Mouse (Mus musculus): ENCODE data around the gene Gm28230.

The Gm28230 gene

GRCm38 (mm10) chr2:74691022-74691951 is 35.2 kb upstream of the Gm28230 start, which contains the start of gene Hoxd10:
Gene Hoxd10, plus strand, starts transcription at chr2:74691924.
- DNase-seq (ENCODE audit: low spot score), result peak; percentile 75

- no peak for DNase-seq (ENCODE audit: low spot score)
Measured at GRCm38 (mm10) chr2:74691995-74692807, 34.3 kb upstream of the Gm28230 start.

- DNase-seq (ENCODE audit: low spot score), result no peak
Measured at GRCm38 (mm10) chr2:74692808-74693431, 33.6 kb upstream of the Gm28230 start.

- no peak for DNase-seq (ENCODE audit: low spot score)
Measured at GRCm38 (mm10) chr2:74693432-74693827, 33.1 kb upstream of the Gm28230 start.

- no peak for DNase-seq (ENCODE audit: low spot score)
Measured at GRCm38 (mm10) chr2:74694066-74694465, 32.5 kb upstream of the Gm28230 start.

GRCm38 (mm10) chr2:74695383-74695782 is 31.1 kb upstream of the Gm28230 start:
- no peak for DNase-seq (ENCODE audit: low spot score)

GRCm38 (mm10) chr2:74695813-74696430 is 30.6 kb upstream of the Gm28230 start:
- no peak for DNase-seq (ENCODE audit: low spot score)

GRCm38 (mm10) chr2:74696442-74697335 is 29.8 kb upstream of the Gm28230 start:
- DNase-seq (ENCODE audit: low spot score), result no peak

- DNase-seq (ENCODE audit: low spot score), result peak; percentile 58
Measured at GRCm38 (mm10) chr2:74697567-74698121, 28.9 kb upstream of the Gm28230 start, which contains the start of gene Hoxd9. Gene Hoxd9, plus strand, starts transcription at chr2:74697727.

- DNase-seq (ENCODE audit: low spot score), result no peak
Measured at GRCm38 (mm10) chr2:74698201-74699052, 28.1 kb upstream of the Gm28230 start.

- no peak for DNase-seq (ENCODE audit: low spot score)
Measured at GRCm38 (mm10) chr2:74699053-74699430, 27.5 kb upstream of the Gm28230 start.

GRCm38 (mm10) chr2:74699664-74700545 is 26.6 kb upstream of the Gm28230 start:
- DNase-seq (ENCODE audit: low spot score), result no peak

GRCm38 (mm10) chr2:74700546-74701112 is 25.9 kb upstream of the Gm28230 start:
- no peak for DNase-seq (ENCODE audit: low spot score)

GRCm38 (mm10) chr2:74701949-74702819 is 24.3 kb upstream of the Gm28230 start:
- no peak for DNase-seq (ENCODE audit: low spot score)

GRCm38 (mm10) chr2:74702820-74703219 is 23.7 kb upstream of the Gm28230 start:
- no peak for DNase-seq (ENCODE audit: low spot score)

GRCm38 (mm10) chr2:74703317-74703716 is 23.2 kb upstream of the Gm28230 start:
- no peak for DNase-seq (ENCODE audit: low spot score)
